Mouse (Mus musculus) E14TG2a.4 (cell line): Measurements from ENCODE around the gene Pip4k2a.

Source experiments
- H3K27me3 ChIP-seq: 2 replicates; pipeline ENCODE4 v1.6.1; 2014; ENCODE audit warnings: low read length, control low read depth; ENCODE audit not compliant: insufficient read depth
- H3K36me3 ChIP-seq: 2 replicates; pipeline ENCODE4 v1.6.1; 2014; ENCODE audit warnings: low read length, control low read depth; ENCODE audit not compliant: insufficient read depth
- H3K4me1 ChIP-seq: replicated peaks from 2 replicates; pipeline ENCODE4 v1.6.1; 2014; ENCODE audit warnings: low read depth, low read length, control low read depth
- H3K4me3 ChIP-seq: replicated peaks from 2 replicates; pipeline ENCODE4 v1.5.1; 2014; ENCODE audit warnings: mild to moderate bottlenecking, low read length
- H3K9me3 ChIP-seq: 2 replicates; pipeline ENCODE4 v1.6.1; 2014; ENCODE audit warnings: low read length, control low read depth
- CTCF ChIP-seq: conservative IDR thresholded peaks from 2 replicates; pipeline ENCODE4 v1.5.1; 2014; ENCODE audit warnings: low read length
- NANOG ChIP-seq: IDR thresholded peaks from 2 replicates; pipeline ENCODE4 v1.6.1; 2014; ENCODE audit warnings: borderline replicate concordance, low read length, mixed read lengths
- POU5F1 ChIP-seq: IDR thresholded peaks from 2 replicates; pipeline ENCODE4 v1.6.1; 2014; ENCODE audit warnings: low read length, borderline replicate concordance

The Pip4k2a gene

DNA sequence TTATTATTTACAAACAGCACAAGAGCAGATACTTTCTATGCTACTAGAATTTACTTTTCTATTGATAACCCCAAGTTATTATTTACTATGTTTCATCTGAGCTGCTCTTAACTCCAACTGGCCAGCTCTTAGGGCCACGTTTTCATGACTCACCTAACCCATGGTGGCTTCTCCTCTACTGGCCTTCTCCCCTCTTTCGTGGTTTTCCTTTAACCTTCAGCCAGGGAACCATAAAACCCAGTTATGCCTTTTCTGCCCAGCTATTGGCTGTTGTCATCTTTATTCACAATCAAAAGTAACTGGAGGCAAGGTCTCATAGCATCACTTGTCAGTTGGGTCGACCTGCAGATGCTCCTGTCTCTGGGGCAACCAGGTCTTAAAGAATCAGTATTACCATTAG, 12.4 kb downstream of the Pip4k2a start:
- Histone ChIP-seq H3K36me3 (no peaks in the 10 kb centered on the region), H3K27me3 (no peaks in the 10 kb centered on the region), H3K9me3 (no peaks in the 10 kb centered on the region), H3K4me3 (no peak overlapping the region), H3K4me1 (peaks cover 4% of the 10 kb centered on the region)
- TF ChIP-seq POU5F1 (no peak), CTCF (no peak), NANOG (no peak)

DNA sequence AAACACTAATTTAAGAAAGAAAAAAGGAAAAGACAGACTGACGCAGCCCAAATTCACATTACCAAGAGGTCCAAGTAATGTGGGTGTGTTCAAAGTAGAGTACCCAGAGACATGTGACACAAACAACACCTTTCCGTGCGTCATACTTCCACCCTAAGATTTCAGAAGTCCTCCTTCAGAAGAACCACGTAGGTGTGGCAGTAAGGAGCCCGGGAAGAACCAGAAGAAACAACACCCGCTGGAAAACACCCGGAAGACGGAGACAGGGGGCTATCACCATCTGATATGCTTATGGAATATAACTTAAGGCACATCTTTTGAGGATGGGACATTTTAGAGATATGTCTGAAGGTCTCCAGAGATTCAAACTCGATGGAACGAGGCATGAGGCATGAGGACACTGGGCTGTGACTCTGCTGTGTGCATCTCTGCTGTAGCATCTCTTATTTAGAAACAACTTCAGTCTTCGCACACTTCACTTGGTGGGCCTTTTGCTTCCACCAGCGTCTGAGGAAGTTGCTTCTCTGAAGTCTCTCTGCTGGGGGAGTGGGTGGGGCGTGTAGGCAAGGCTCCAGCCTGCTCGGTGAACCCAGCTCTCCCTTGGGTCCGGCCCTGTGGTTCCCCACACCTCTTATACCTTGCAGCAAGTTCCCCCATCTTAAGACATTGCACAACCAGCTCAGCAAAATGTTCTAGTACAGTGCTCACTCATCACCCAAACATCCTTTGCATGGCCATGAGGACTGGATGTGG, 13.7 kb downstream of the Pip4k2a start:
- H3K4me3 ChIP-seq: no peak overlapping the region
- peaks cover 16% of the 10 kb centered on the region for H3K4me1 ChIP-seq
- no peaks in the 10 kb centered on the region for H3K36me3 ChIP-seq
- TF ChIP-seq NANOG (no peak), POU5F1 (no peak), CTCF (no peak)
- H3K27me3 ChIP-seq: no peaks in the 10 kb centered on the region
- H3K9me3 ChIP-seq: no peaks in the 10 kb centered on the region

DNA sequence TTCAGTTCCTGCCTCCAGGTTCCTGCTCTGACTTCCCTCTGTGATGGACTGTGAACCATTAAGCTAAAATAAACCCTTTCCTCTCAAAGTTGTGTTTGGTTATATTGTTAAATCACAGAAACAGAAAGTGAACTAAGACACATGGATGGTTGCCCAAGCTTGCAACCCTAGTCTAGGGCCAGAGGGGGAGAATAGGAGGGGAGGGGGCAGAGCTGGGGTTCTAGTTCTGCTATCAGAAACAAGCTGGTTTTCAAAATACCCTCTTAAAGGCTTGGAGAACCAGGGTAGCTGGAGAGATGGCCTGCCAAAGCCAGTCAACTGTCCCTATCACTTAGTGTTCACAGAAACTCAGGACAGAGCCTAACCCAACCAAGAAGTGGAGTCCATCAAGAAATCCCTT, 14.4 kb downstream of the Pip4k2a start:
- no peaks in the 10 kb centered on the region for H3K27me3 ChIP-seq
- no peaks in the 10 kb centered on the region for H3K36me3 ChIP-seq
- TF ChIP-seq CTCF (no peak), NANOG (no peak), POU5F1 (no peak)

DNA sequence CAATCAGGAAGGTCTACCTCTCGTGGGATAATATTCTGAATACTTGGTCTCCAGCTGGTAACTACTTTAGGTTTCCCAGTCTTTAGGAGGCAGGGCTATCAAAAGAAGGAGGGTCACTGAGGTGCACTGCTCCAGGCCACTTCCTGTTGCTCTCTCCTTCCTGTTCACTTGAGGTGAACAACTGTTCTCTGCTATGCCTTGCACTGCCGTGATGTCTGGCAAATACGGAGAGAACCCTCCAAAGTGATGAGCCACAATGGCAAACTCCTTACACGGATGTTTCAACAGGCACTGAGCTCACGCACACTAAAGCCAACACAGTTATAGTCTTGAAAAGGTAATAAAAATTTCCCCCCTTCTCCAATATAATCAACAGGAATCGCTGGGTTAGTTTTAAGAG, 15.3 kb downstream of the Pip4k2a start:
- Histone ChIP-seq H3K4me1 (peaks cover 30% of the 10 kb centered on the region), H3K36me3 (no peaks in the 10 kb centered on the region), H3K4me3 (no peak overlapping the region), H3K27me3 (no peaks in the 10 kb centered on the region), H3K9me3 (no peaks in the 10 kb centered on the region)
- no peak for TF ChIP-seq NANOG

More for the DNA sequence above, 14.4 kb downstream of the Pip4k2a start:
- H3K4me3 ChIP-seq: no peak overlapping the region
- no peaks in the 10 kb centered on the region for H3K9me3 ChIP-seq
- peaks cover 21% of the 10 kb centered on the region for H3K4me1 ChIP-seq

DNA sequence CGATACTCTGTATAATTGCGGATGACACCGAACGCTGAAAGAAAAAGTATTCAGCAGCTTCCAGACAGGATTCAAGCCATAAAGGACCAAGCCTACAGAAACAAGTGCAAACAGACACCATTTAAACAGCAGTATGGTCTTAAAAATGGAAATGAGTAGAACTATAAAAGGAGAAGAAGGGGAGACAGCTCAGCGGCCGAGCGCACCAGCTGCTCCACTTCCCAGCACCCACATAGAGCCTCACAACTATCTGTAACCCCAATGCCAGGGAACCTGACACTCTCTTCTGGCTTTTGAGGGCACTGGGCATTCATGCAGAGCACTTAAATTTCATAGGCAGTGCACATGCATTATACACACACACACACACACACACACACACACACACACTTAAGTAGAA, 18.3 kb downstream of the Pip4k2a start:
- TF ChIP-seq POU5F1 (no peak), NANOG (no peak), CTCF (no peak)
- H3K36me3 ChIP-seq: no peaks in the 10 kb centered on the region
- no peaks in the 10 kb centered on the region for H3K27me3 ChIP-seq
- peaks cover 46% of the 10 kb centered on the region for H3K4me1 ChIP-seq
- no peaks in the 10 kb centered on the region for H3K9me3 ChIP-seq
- no peak overlapping the region for H3K4me3 ChIP-seq

DNA sequence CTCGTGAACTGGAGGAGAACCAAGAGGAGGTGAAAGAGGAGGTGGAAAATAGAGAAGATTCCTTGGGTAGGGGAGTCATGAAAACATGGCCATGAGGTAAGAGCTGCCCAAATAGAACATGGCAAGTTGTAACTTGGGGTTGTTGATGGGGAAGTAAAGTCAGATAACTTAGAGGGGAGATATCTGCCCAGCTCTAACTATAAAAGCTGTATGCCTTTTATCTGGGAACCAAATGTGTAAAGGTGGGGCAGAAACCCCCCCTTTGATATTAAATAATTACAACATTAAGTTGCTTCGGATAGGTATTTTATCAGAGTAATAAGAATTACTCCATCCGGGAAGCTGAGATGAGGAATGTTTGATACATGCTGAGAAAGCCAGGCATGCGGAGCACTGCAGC, 18.9 kb downstream of the Pip4k2a start:
- Histone ChIP-seq H3K4me3 (no peak overlapping the region), H3K27me3 (no peaks in the 10 kb centered on the region), H3K36me3 (no peaks in the 10 kb centered on the region), H3K9me3 (no peaks in the 10 kb centered on the region), H3K4me1 (peaks cover 46% of the 10 kb centered on the region)
- TF ChIP-seq NANOG (no peak), POU5F1 (no peak), CTCF (no peak)

DNA sequence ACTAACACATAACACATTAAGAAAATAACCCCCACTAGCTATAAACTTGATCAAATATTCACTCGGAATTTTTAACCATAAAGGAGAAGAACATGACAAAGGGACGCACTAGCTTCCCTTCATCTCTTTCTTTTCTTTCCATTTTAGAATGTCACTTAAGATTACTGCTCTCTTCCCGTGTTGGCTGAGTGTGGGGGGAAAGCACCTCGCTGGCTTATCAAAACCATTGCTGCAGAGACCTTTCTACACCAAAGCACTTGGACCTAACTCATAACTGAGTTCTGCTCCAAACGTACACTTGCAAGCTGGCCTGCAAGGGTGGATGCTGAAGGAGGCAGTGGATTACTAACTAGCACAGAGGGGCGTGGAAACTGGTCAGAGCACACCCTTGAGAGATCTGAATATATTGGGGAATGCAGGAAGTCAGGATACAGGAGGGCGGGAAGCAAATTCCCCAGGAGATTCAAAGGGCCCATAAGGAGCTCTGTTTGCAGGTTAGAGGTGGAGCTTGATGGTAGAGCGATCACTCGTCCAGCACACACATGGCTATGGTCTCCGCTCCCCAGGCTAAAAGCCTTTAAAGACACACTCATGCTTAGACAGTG, 20.6 kb downstream of the Pip4k2a start:
- Histone ChIP-seq H3K27me3 (no peaks in the 10 kb centered on the region), H3K4me3 (no peak overlapping the region), H3K36me3 (no peaks in the 10 kb centered on the region), H3K9me3 (peaks cover 8% of the 10 kb centered on the region; the same call in 1 of the 2 replicates), H3K4me1 (peaks cover 46% of the 10 kb centered on the region)
- TF ChIP-seq POU5F1 (no peak), CTCF (no peak), NANOG (no peak)

DNA sequence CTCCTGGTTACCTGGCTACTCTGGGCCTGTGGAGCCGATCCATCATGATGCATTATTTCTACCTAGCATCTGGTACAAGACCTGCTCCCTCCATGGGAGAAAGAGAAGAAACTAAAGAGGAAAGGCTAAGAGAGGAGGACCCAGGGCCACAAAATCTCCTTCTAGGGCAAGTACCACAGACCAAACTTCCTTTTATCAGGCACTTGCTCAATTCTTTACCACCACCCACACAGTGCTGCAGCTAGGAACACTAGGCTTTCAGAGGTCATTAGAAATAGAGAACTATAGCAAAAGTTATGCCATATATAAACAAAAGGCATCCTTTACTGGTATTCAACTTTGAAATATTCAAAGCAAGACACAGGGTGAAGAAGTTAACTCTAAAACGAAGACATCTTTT, 21.8 kb downstream of the Pip4k2a start:
- Histone ChIP-seq H3K27me3 (no peaks in the 10 kb centered on the region), H3K9me3 (peaks cover 8% of the 10 kb centered on the region; the same call in 1 of the 2 replicates), H3K4me3 (no peak overlapping the region), H3K36me3 (no peaks in the 10 kb centered on the region), H3K4me1 (peaks cover 46% of the 10 kb centered on the region)
- TF ChIP-seq NANOG: no peak
- no peak for TF ChIP-seq POU5F1
- no peak for TF ChIP-seq CTCF
